Mouse (Mus musculus): ENCODE measurements around the gene Atcay. TPM values are rescaled to one million over a fixed set of nuclear protein-coding genes. Genes with fewer than 3 reads are reported as not detected.

Gene Atcay
- polyA plus RNA-seq, 1 experiment, result 0.26 TPM

GRCm38 (mm10) chr10:81240876-81241275 is 10.2 kb upstream of the Atcay start:
- no peaks in the 10 kb centered on the region for H3K27me3 ChIP-seq (ENCODE audit: control insufficient read depth, insufficient read depth, low read length)
- peaks cover 6% of the 10 kb centered on the region; the same call in 1 of the 2 replicates for H3K4me1 ChIP-seq (ENCODE audit: control insufficient read depth, insufficient read depth, low read length)
- H3K4me3 ChIP-seq (ENCODE audit: control insufficient read depth, low read depth, low read length), result no peak overlapping the region
- no peak overlapping the region for H3K27ac ChIP-seq (ENCODE audit: control insufficient read depth, insufficient read depth, low read depth, low read length)
- H3K36me3 ChIP-seq (ENCODE audit: control insufficient read depth, insufficient read depth, low read length), result no peaks in the 10 kb centered on the region
- TF ChIP-seq POLR2A (IDR thresholded peaks at IDR 0.05; ENCODE audit: control insufficient read depth, low read depth, low read length) (no peak), CTCF (IDR thresholded peaks at IDR 0.05; ENCODE audit: control insufficient read depth, insufficient read depth, insufficient replicate concordance, low read depth, low read length) (peak; percentile 40; the same call in 1 of the 2 replicates)

- TF ChIP-seq CTCF (IDR thresholded peaks at IDR 0.05; ENCODE audit: control insufficient read depth, insufficient read depth, insufficient replicate concordance, low read depth, low read length), result no peak
- no peaks in the 10 kb centered on the region for H3K36me3 ChIP-seq (ENCODE audit: control insufficient read depth, insufficient read depth, low read length)
- H3K27ac ChIP-seq (ENCODE audit: control insufficient read depth, insufficient read depth, low read depth, low read length), result no peak overlapping the region
- no peak overlapping the region for H3K4me3 ChIP-seq (ENCODE audit: control insufficient read depth, low read depth, low read length)
- no peaks in the 10 kb centered on the region for H3K27me3 ChIP-seq (ENCODE audit: control insufficient read depth, insufficient read depth, low read length)
- peaks cover 7% of the 10 kb centered on the region for H3K4me1 ChIP-seq (ENCODE audit: control insufficient read depth, insufficient read depth, low read length)
These were observed 8.0 kb upstream of the Atcay start for GRCm38 (mm10) chr10:81238618-81239017.

DNA sequence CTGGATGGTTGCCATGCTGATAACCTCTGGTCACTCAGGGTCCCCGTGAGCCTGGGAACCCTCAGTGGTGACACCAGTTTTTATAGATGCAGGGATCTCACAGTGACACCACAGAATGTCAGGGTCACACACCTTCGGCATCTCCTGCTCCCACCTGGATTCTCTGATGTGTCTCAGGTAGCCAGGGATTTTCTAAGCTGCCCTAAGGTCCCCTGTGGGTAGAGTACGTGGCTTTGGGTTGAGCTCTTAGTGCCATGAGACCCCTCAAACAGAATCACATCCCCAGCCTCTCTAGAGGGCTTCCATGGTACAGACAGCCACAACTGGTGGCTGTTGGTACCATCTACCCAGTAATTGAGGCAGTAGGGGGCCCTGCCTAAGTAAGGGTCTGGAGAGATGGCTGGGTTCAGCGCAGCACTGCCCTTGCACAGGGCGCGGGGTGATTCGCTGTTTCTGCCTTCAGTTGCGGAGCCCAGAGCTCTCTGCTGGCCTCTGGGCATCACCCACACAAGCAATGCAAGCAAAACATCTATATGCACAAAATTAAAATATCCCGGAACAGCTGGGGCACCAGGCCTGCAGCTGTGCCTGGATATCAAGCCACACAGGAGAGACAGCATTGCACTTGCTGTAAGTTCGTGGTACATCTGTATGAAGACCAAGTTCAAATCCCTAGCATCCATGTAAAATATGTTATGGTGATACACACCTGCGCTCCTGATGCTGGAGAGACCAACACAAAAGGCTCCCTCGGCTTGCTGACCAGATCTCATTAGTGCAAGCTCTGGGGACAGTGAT is 6.0 kb upstream of the Atcay start:
- H3K27me3 ChIP-seq (ENCODE audit: control insufficient read depth, insufficient read depth, low read length), result no peaks in the 10 kb centered on the region
- no peak for TF ChIP-seq POLR2A (IDR thresholded peaks at IDR 0.05; ENCODE audit: control insufficient read depth, low read depth, low read length)
- no peak for TF ChIP-seq CTCF (IDR thresholded peaks at IDR 0.05; ENCODE audit: control insufficient read depth, insufficient read depth, insufficient replicate concordance, low read depth, low read length)
- peaks cover 15% of the 10 kb centered on the region for H3K4me1 ChIP-seq (ENCODE audit: control insufficient read depth, insufficient read depth, low read length)
- H3K36me3 ChIP-seq (ENCODE audit: control insufficient read depth, insufficient read depth, low read length), result no peaks in the 10 kb centered on the region
- H3K27ac ChIP-seq (ENCODE audit: control insufficient read depth, insufficient read depth, low read depth, low read length), result no peak overlapping the region
- H3K4me3 ChIP-seq (ENCODE audit: control insufficient read depth, low read depth, low read length), result no peak overlapping the region

- no peak overlapping the region for H3K4me3 ChIP-seq (ENCODE audit: control insufficient read depth, low read depth, low read length)
- H3K27ac ChIP-seq (ENCODE audit: control insufficient read depth, insufficient read depth, low read depth, low read length), result no peak overlapping the region
- TF ChIP-seq POLR2A (IDR thresholded peaks at IDR 0.05; ENCODE audit: control insufficient read depth, low read depth, low read length) (no peak), CTCF (IDR thresholded peaks at IDR 0.05; ENCODE audit: control insufficient read depth, insufficient read depth, insufficient replicate concordance, low read depth, low read length) (no peak)
- peaks cover 8% of the 10 kb centered on the region for H3K4me1 ChIP-seq (ENCODE audit: control insufficient read depth, insufficient read depth, low read length)
- no peaks in the 10 kb centered on the region for H3K36me3 ChIP-seq (ENCODE audit: control insufficient read depth, insufficient read depth, low read length)
- no peaks in the 10 kb centered on the region for H3K27me3 ChIP-seq (ENCODE audit: control insufficient read depth, insufficient read depth, low read length)
These were observed 3.6 kb upstream of the Atcay start for GRCm38 (mm10) chr10:81234206-81234605.

DNA sequence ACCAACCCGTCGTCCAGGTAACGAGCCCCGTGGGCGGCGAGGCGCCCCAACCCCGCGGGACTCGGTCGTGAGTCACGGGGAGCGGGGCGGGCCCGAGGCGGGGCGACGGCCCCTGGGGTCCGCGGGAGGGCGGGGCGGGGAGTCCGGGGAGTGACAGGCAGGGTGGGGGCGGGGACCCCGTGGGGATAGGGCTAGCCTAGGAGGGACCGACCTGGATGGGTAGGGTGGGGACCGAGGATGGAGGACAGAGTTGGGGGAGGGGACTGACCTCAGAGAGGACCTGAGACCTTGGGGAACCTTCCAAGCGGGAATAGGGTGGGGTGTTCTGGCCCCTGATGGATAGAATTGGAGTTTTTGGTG is 2.6 kb upstream of the Atcay start:
- Histone ChIP-seq H3K27me3 (ENCODE audit: control insufficient read depth, insufficient read depth, low read length) (no peaks in the 10 kb centered on the region), H3K27ac (ENCODE audit: control insufficient read depth, insufficient read depth, low read depth, low read length) (no peak overlapping the region), H3K4me3 (ENCODE audit: control insufficient read depth, low read depth, low read length) (peak overlapping the region; percentile 85), H3K4me1 (ENCODE audit: control insufficient read depth, insufficient read depth, low read length) (peaks cover 8% of the 10 kb centered on the region), H3K36me3 (ENCODE audit: control insufficient read depth, insufficient read depth, low read length) (no peaks in the 10 kb centered on the region)
- no peak for TF ChIP-seq CTCF (IDR thresholded peaks at IDR 0.05; ENCODE audit: control insufficient read depth, insufficient read depth, insufficient replicate concordance, low read depth, low read length)
- TF ChIP-seq POLR2A (IDR thresholded peaks at IDR 0.05; ENCODE audit: control insufficient read depth, low read depth, low read length), result no peak

- Histone ChIP-seq H3K27me3 (ENCODE audit: control insufficient read depth, insufficient read depth, low read length) (no peaks in the 10 kb centered on the region), H3K36me3 (ENCODE audit: control insufficient read depth, insufficient read depth, low read length) (no peaks in the 10 kb centered on the region), H3K4me3 (ENCODE audit: control insufficient read depth, low read depth, low read length) (peak within 1 kb of the TSS; percentile 85), H3K27ac (ENCODE audit: control insufficient read depth, insufficient read depth, low read depth, low read length) (no peak within 1 kb of the TSS), H3K4me1 (ENCODE audit: control insufficient read depth, insufficient read depth, low read length) (peaks cover 8% of the 10 kb centered on the region)
- no peak for TF ChIP-seq CTCF (IDR thresholded peaks at IDR 0.05; ENCODE audit: control insufficient read depth, insufficient read depth, insufficient replicate concordance, low read depth, low read length)
- TF ChIP-seq POLR2A (IDR thresholded peaks at IDR 0.05; ENCODE audit: control insufficient read depth, low read depth, low read length), result peak; percentile 67
These were observed 2.1 kb upstream of the Atcay start, which contains the start of gene Zfr2 for GRCm38 (mm10) chr10:81232580-81233225. Gene Zfr2 (plus strand): TSS chr10:81233155.

DNA sequence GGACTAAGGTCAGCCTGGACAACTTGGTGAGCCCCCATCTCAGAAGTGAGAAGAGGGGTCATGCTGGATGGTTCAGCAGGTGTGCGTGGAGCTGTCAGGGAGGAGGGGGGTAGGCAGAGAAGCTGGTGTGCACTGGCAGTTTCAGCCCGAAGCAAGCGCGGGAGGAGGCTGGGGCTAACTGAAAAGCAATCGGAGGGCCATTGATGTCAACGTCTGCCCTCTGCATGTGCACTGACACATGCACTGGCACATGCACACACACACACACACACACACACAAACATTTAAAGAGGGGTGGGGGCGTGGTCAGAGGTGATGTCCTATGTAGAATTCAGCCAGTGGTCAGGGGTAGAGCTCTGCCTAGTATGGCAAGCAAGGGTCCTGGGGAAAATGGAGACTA is 803 bp upstream of the Atcay start:
- Histone ChIP-seq H3K27ac (ENCODE audit: control insufficient read depth, insufficient read depth, low read depth, low read length) (no peak overlapping the region), H3K27me3 (ENCODE audit: control insufficient read depth, insufficient read depth, low read length) (no peaks in the 10 kb centered on the region), H3K4me1 (ENCODE audit: control insufficient read depth, insufficient read depth, low read length) (peaks cover 8% of the 10 kb centered on the region), H3K36me3 (ENCODE audit: control insufficient read depth, insufficient read depth, low read length) (no peaks in the 10 kb centered on the region), H3K4me3 (ENCODE audit: control insufficient read depth, low read depth, low read length) (no peak overlapping the region)
- TF ChIP-seq CTCF (IDR thresholded peaks at IDR 0.05; ENCODE audit: control insufficient read depth, insufficient read depth, insufficient replicate concordance, low read depth, low read length) (no peak), POLR2A (IDR thresholded peaks at IDR 0.05; ENCODE audit: control insufficient read depth, low read depth, low read length) (no peak)

Measured in testis, adult 2 months (tissue).